Mouse (Mus musculus) fibroblast of lung, adult 2 months (primary cell): ENCODE data around the gene Zcchc4.

ENCODE experiments used
- DNase-seq: peaks from one replicate; pipeline ENCODE4 v3.0.0-alpha.2; 2011; ENCODE audit warnings: low read depth

Zcchc4 gene

DNA sequence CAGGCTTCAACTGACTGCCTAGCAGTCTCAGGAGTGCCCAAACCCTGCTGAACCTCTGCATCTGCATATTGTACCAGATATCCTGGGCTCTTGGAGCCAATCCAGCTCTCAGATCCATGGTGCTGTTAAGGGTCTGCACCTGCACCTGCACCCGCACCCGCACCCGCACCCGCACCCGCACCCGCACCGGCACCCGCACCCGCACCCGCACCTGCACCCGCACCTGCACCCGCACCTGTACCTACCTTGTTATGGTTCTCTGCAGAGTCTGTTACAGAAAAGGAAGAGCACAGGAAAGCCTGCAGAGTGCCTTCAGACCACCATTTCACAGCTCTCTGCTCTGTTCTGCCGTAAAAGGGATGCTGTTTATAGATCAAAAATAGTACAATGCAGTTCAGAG is 96.8 kb downstream of the Zcchc4 start:
- no peak for DNase-seq
